Mouse (Mus musculus): ENCODE data around the gene Glt1d1.

GRCm38 (mm10) chr5:127720591-127721379 lies 88.7 kb downstream of the Glt1d1 start:
- TF ChIP-seq USF2 (IDR thresholded peaks at IDR 0.05; ENCODE audit: borderline replicate concordance in 1 of 2, insufficient read depth in 1 of 2, low read depth in 1 of 2, low read length in 2 of 2), result no peak
- TF ChIP-seq CTCF (IDR thresholded peaks at IDR 0.05 in 2 of 3, conservative IDR thresholded peaks at IDR 0.05 in 1 of 3; ENCODE audit: control insufficient read depth in 1 of 3, insufficient read depth in 1 of 3, low read depth in 2 of 3, low read length in 3 of 3, poor library complexity in 1 of 3, severe bottlenecking in 1 of 3), result no peak
- TF ChIP-seq ZNF384 (IDR thresholded peaks at IDR 0.05; ENCODE audit: low read depth, low read length), result no peak
- TF ChIP-seq RAD21 (IDR thresholded peaks at IDR 0.05; ENCODE audit: low read depth, low read length), result no peak

Measured in MEL (cell line).